ENCODE assay signal across 11 mouse cellular contexts in the genomic region with DNA sequence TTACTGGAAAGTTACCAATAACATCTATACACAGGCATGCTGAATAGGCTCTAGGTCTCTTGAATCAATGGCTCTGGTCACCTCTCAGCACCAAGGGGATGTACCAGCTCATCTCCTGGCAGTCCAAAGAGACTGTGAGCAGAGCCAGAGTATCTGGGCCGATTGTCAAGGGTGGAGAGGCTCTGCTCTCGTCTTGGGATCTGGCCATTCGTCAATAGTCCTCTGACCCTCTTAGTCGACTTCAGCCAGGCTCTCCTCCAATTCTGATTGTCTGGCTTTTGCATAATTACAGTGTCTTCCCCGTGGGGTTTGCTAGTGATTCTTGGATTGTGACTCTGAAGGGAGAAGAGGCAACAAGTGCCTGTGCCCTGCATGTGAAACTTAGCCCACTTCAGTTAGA. TPM values are rescaled to one million over a fixed set of nuclear protein-coding genes. Genes with fewer than 3 reads are reported as not detected.
DNase-seq lines count a peak whose midpoint lies in the region; ATAC-seq lines count a peak whose summit lies in the region.
"Had no signal": no experiment of that assay in that cellular context is flagged by ENCODE, and none has a peak within 500 bp of the region (broad histone marks: within the 10 kb centered on the region; RNA-seq: fewer than 3 reads in every experiment).

No protein-coding gene starts in this region.

- no peaks in the 10 kb centered on the region for H3K27me3 ChIP-seq in hindbrain, embryonic 16.5 days (replicated peaks; ENCODE audit: control insufficient read depth, insufficient read depth, low read length)

- ATAC-seq in hindbrain, embryonic 16.5 days: peak; percentile 43
- ATAC-seq: inflammation-experienced regulatory T-cells, adult 6 months had no signal

- H3K4me1 ChIP-seq in hindbrain, embryonic 16.5 days (ENCODE audit: control insufficient read depth, insufficient read depth, low read depth, low read length): peaks cover 9% of the 10 kb centered on the region

- H3K9me3 ChIP-seq in hindbrain, embryonic 16.5 days (ENCODE audit: control insufficient read depth, low read length): no peaks in the 10 kb centered on the region

- peak; percentile 64 to 73 for DNase-seq in heart, adult 18-20 months
- no peak for DNase-seq in heart, postnatal 4 days
- peak; percentile 30 to 40 for DNase-seq in cerebellum, adult 18-20 months
- DNase-seq in gastrocnemius, postnatal 25 days: peak; percentile 56
- no peak for DNase-seq in layer of hippocampus, adult 9-11 months
- no peak for DNase-seq in layer of hippocampus, postnatal 10 days (ENCODE audit: low spot score in 2 of 2)
- no peak for DNase-seq in spleen, postnatal 36 days (ENCODE audit: low spot score in 2 of 2)
- DNase-seq: layer of hippocampus, postnatal 36 days had no signal

- WGBS in hindbrain, embryonic 16.5 days: 47% methylated on average over 5 of the region's 5 CpGs

- no peak overlapping the region for H3K4me3 ChIP-seq in hindbrain, embryonic 16.5 days (ENCODE audit: low read length)

- H3K9ac ChIP-seq in hindbrain, embryonic 16.5 days (ENCODE audit: low read depth, low read length): no peak overlapping the region
- H3K9ac ChIP-seq: liver, embryonic 14.5 days had no signal

- 0 out of 2 replicates have a peak overlapping the region, but pooled peaks have one; percentile 16 for H3K27ac ChIP-seq in hindbrain, embryonic 16.5 days (ENCODE audit: low read depth, low read length)
- H3K27ac ChIP-seq: liver, embryonic 14.5 days had no signal

- peak overlapping the region; percentile 73 for H3K4me2 ChIP-seq in hindbrain, embryonic 16.5 days (ENCODE audit: low read length)

- no peaks in the 10 kb centered on the region for H3K36me3 ChIP-seq in hindbrain, embryonic 16.5 days (ENCODE audit: control insufficient read depth, insufficient read depth, low read length)

RNA-seq across cellular contexts. Expression of gene Esrrg, which starts 41.3 kb away (rescaled TPM):
- 10 to 100 TPM; 45.3 to 57.9 TPM for total RNA-seq in heart, adult 18-20 months (2021)
- total RNA-seq in heart, postnatal 4 days (2021): 10 to 100 TPM; 37.9 to 50.1 TPM
- total RNA-seq in gastrocnemius, postnatal 25 days (2021): 10 to 100 TPM; 15.1 to 24.8 TPM
- 38.6 and 39.7 TPM in 2 replicates for polyA plus RNA-seq in hindbrain, embryonic 16.5 days (2015; fragmentation: Nextera tagmentation; extraction: Ambion mirVana)
- 10 to 100 TPM; 11.1 to 11.9 TPM for total RNA-seq in layer of hippocampus, postnatal 10 days (2021)
- polyA plus RNA-seq: inflammation-experienced regulatory T-cells, adult 6 months had no signal

Comparison
In these comparisons a context has a peak if more than half of its experiments do, and no peak if none do; other contexts are left out.
1. DNase-seq: peak in heart, adult 18-20 months (2 of 2), cerebellum, adult 18-20 months (2 of 2) and gastrocnemius, postnatal 25 days (single experiment); none in heart, postnatal 4 days (single experiment), layer of hippocampus, adult 9-11 months (single experiment), layer of hippocampus, postnatal 10 days (0 of 2) and spleen, postnatal 36 days (0 of 2).